Mouse (Mus musculus) midbrain, postnatal 0 days (tissue): ENCODE results near the gene Mrpl18. TPM values are rescaled to one million over a fixed set of nuclear protein-coding genes. Genes with fewer than 3 reads are reported as not detected.
"Not testable (repeated sequence)": the region's sequence is repeated elsewhere in the genome, so short reads cannot be mapped to it uniquely, and the experiment has no call there.

Source experiments
- ATAC-seq: fragments of 200-750 bp; cut with Nextera tagmentation; 2 replicates; pipeline ENCODE4 v1.8.0; 2017; ENCODE audit warnings: moderate number of reproducible peaks, mild to moderate bottlenecking, moderate TSS enrichment, moderate library complexity; ENCODE audit not compliant: low FRiP score
- DNase-seq: peaks from one replicate; pipeline ENCODE4 v3.0.0-alpha.2; 2015; ENCODE audit warnings: low spot score
- H3K27ac ChIP-seq: fragments of 300-500 bp; sonication (generic); 2 replicates; pipeline ENCODE4 v1.5.1; 2014; ENCODE audit warnings: low read depth, mild to moderate bottlenecking, low read length, mixed read lengths
- H3K27me3 ChIP-seq: fragments of 300-500 bp; sonication (generic); 2 replicates; pipeline ENCODE4 v1.6.1; 2014; ENCODE audit warnings: low read length, control low read depth, mixed read lengths; ENCODE audit not compliant: insufficient read depth
- H3K36me3 ChIP-seq: fragments of 300-500 bp; sonication (generic); 2 replicates; pipeline ENCODE4 v1.6.1; 2014; ENCODE audit warnings: low read length, control low read depth, mixed read lengths; ENCODE audit not compliant: insufficient read depth
- H3K4me1 ChIP-seq: fragments of 300-500 bp; sonication (generic); 2 replicates; pipeline ENCODE4 v1.6.1; 2014; ENCODE audit warnings: mild to moderate bottlenecking, control low read depth, antibody characterized with exemption, low read length, mixed read lengths; ENCODE audit not compliant: insufficient read depth
- H3K4me2 ChIP-seq: fragments of 300-500 bp; sonication (generic); 2 replicates; pipeline ENCODE4 v1.6.1; 2014; ENCODE audit warnings: low read depth, mild to moderate bottlenecking, low read length, mixed read lengths; ENCODE audit not compliant: poor library complexity, severe bottlenecking
- H3K4me3 ChIP-seq: fragments of 300-500 bp; sonication (generic); 2 replicates; pipeline ENCODE4 v1.5.1; 2014; ENCODE audit warnings: low read depth, mild to moderate bottlenecking, low read length, moderate library complexity
- H3K9ac ChIP-seq: fragments of 300-500 bp; sonication (generic); replicated peaks from 2 replicates; pipeline ENCODE4 v1.6.1; 2014; ENCODE audit warnings: mild to moderate bottlenecking, low read length, moderate library complexity, mixed read lengths; ENCODE audit not compliant: poor library complexity, severe bottlenecking
- H3K9me3 ChIP-seq: fragments of 300-500 bp; sonication (generic); 2 replicates; pipeline ENCODE4 v1.6.1; 2016; ENCODE audit warnings: low read length, control low read depth
- CTCF ChIP-seq: IDR thresholded peaks from 2 replicates; pipeline ENCODE4 v1.5.1; 2016; ENCODE audit warnings: antibody characterized with exemption, mild to moderate bottlenecking
- WGBS: fragments of 180-500 bp; shearing (Covaris S2); extraction: QIAGEN DNeasy Blood & Tissue Kit; methylation state at CpG from one replicate; pipeline ENCODE4 v1.1.7; 2014; 5-methylcytosine and 5-hydroxymethylcytosine counted together
- polyA plus RNA-seq: library from polyadenylated mRNA; unstranded; fragments of >200 nt; fragmentation: Nextera tagmentation; extraction: Ambion mirVana; gene quantifications from 2 replicates; pipeline ENCODE4 v1.2.1, GENCODE M21; 2015
- total RNA-seq: library from RNA; depleted of rRNA; stranded (reverse); fragments of >200 nt; gene quantifications from 2 replicates; pipeline ENCODE4 v1.2.3, GENCODE M21; 2014

The Mrpl18 gene
- total and polyA plus RNA-seq, 2 experiments from 2014 or later, result 34.0 to 118 TPM

DNA sequence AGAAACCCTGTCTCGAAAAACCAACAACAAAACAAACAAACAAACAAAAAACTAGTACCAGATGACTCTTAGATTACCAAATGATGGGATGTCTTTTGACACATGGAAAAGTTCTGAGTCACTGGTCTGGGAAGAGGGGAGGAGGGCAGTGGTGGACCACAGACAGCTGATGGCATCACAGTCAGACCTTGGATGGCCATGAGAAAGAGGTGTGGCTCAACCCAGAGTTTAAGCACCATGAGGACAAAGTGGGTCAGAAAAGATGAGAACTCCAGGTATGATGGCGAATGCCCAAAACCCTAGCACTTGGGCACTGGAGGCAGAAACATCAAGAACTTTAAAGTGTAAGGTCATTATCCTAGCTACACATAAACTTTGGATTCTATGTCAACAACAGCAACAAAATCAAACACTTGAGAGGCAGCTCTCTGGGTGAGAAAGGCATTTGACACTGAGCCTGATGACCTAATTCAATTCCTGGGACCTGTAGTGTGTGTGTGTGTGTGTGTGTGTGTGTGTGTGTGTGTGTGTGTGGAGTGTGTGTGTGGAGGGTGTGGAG is 21.3 kb upstream of the Mrpl18 start:
- no peak for TF ChIP-seq CTCF
- Histone ChIP-seq H3K27ac (no peak overlapping the region), H3K9ac (no peak overlapping the region), H3K4me3 (no peak overlapping the region), H3K9me3 (no peaks in the 10 kb centered on the region), H3K4me1 (no peaks in the 10 kb centered on the region; the same call in 1 of the 2 replicates), H3K4me2 (no peak overlapping the region), H3K36me3 (peaks cover 5% of the 10 kb centered on the region), H3K27me3 (no peaks in the 10 kb centered on the region)
- ATAC-seq (no peak), DNase-seq (no peak)
- 86% methylated on average over 2 of the region's 2 CpGs for WGBS

DNA sequence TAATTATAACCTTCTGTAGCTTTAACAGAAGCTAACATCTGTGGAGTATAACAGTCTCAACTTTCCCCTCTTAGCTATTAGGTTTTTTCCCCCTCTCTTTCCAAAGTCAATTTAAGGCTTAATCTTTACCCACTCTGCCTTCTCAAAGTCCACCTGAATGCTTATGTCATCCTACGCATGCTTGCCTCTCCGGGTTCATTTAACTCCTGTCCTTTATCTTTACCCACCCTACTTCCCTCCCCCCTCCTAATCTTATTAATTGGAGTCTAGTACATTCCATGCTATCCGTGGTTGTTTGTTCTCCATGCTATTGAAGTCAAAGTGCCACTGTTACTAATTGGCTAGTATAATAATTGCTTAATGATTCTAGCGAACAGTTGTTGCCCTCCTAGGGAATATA is 19.6 kb upstream of the Mrpl18 start:
- no peaks in the 10 kb centered on the region for H3K27me3 ChIP-seq
- TF ChIP-seq CTCF, result no peak
- ATAC-seq (no peak), DNase-seq (no peak)
- H3K9me3 ChIP-seq, result no peaks in the 10 kb centered on the region
- H3K4me1 ChIP-seq, result no peaks in the 10 kb centered on the region; the same call in 1 of the 2 replicates
- H3K27ac ChIP-seq, result no peak overlapping the region
- no peak overlapping the region for H3K9ac ChIP-seq
- no peak overlapping the region for H3K4me3 ChIP-seq
- 50% methylated on average over 4 of the region's 4 CpGs for WGBS
- no peaks in the 10 kb centered on the region for H3K36me3 ChIP-seq
- H3K4me2 ChIP-seq, result no peak overlapping the region

DNA sequence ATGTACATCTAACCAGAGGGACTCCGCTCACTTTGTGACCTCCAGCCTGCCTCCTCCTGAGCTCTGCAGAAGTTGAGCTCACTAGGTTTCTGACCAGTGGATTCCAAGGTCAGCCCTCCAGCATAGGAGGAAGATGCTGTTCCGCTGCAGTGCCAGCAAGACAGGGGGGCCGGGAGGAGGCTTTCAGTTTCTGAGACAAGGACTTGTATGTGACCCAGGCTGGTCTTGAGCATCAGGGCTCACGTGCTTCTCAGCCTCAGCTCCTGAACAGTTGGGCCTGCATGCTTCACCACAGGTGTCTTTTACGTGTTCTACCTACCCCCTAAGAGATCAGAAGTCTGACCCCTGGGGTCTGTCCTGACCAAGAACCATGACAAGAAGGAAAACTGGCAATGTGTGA is 15.4 kb upstream of the Mrpl18 start:
- not testable (repeated sequence) for H3K9ac ChIP-seq, H3K9me3 ChIP-seq, H3K27me3 ChIP-seq, ATAC-seq, DNase-seq, H3K27ac ChIP-seq, H3K4me2 ChIP-seq, H3K4me1 ChIP-seq, H3K36me3 ChIP-seq, H3K4me3 ChIP-seq
- WGBS, result 87% methylated on average over 5 of the region's 5 CpGs

DNA sequence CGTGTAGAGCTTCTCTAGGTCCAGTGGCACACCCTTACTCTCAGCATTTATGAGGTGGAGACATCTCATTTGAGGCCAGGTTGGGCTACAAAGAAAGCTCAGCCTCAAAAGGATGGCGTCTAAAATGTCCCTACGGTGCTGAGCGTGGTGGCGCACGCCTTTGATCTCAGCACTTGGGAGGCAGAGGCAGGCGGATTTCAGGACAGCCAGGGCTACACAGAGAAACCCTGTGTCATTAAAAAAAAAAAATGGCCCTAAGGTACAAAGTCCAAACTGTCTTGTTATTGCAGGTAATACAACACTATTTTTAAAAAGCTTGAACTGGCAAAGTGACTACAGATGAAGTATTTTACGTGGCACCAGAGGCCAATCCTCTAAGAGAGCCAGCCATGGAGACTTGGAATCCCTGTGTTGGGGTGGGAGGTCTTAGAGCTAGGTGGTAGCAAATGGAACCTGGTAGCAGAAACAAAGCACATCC is 9.6 kb upstream of the Mrpl18 start:
- 91% methylated on average over 8 of the region's 8 CpGs for WGBS
- peaks cover 30% of the 10 kb centered on the region for H3K36me3 ChIP-seq
- H3K4me2 ChIP-seq, result no peak overlapping the region
- ATAC-seq (no peak), DNase-seq (no peak)
- H3K27me3 ChIP-seq, result no peaks in the 10 kb centered on the region
- no peak overlapping the region for H3K27ac ChIP-seq
- H3K9me3 ChIP-seq, result no peaks in the 10 kb centered on the region
- TF ChIP-seq CTCF, result no peak
- no peak overlapping the region for H3K9ac ChIP-seq
- no peak overlapping the region for H3K4me3 ChIP-seq
- no peaks in the 10 kb centered on the region for H3K4me1 ChIP-seq

DNA sequence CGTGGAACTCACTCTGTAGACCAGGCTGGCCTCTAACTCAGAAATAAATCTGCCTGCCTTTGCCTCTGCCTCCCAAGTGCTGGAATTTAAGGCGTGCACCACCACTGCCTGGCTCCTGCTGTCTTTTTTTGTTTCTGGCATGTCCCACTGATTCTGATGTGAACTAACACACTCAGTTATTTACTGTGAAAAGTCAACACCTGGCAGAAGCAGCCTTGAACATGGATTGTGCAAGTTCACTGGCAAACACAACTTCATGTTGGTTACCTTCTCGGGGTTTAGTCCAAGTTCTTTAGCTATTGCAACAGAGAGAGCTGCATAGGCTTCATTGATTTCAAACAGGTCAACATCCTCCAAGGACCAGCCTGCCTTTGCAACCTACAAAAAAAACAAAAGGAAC is 8.9 kb upstream of the Mrpl18 start:
- Histone ChIP-seq H3K4me1 (no peaks in the 10 kb centered on the region), H3K4me3 (no peak overlapping the region), H3K9ac (no peak overlapping the region), H3K36me3 (peaks cover 30% of the 10 kb centered on the region), H3K9me3 (no peaks in the 10 kb centered on the region), H3K27me3 (no peaks in the 10 kb centered on the region), H3K27ac (no peak overlapping the region), H3K4me2 (no peak overlapping the region)
- WGBS, result 89% methylated on average over 3 of the region's 3 CpGs
- no peak for DNase-seq
- no peak for ATAC-seq
- no peak for TF ChIP-seq CTCF

DNA sequence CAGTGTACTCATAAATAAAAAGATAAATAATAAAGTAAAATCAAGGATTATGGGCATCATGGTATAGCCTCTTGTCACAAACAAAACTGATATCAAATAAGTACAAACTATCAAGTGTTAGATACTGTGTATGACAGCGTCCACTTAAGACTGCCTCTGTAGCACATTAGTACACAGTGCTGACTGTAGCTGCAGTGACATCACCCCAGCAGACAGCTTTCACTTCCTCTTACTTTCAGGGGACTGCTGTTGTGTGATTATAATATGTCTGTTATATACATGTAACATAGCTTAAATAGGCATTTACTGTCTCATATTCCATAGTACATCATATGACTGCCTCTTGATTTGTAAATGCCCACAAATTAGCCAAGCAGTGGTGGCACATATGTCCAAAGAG is 4.9 kb upstream of the Mrpl18 start:
- TF ChIP-seq CTCF, result no peak
- ATAC-seq, result no peak

More for the DNA sequence above, 4.9 kb upstream of the Mrpl18 start:
- Histone ChIP-seq H3K4me1 (no peaks in the 10 kb centered on the region), H3K9me3 (no peaks in the 10 kb centered on the region), H3K9ac (no peak overlapping the region), H3K4me3 (no peak overlapping the region), H3K36me3 (peaks cover 36% of the 10 kb centered on the region), H3K27me3 (no peaks in the 10 kb centered on the region), H3K27ac (no peak overlapping the region), H3K4me2 (no peak overlapping the region)
- WGBS, result 91% methylated on average over 1 of the region's 1 CpGs
- no peak for DNase-seq
